Mouse (Mus musculus): ENCODE measurements around the gene Pdcd5. TPM values are rescaled to one million over a fixed set of nuclear protein-coding genes. Genes with fewer than 3 reads are reported as not detected.
A peak's percentile ranks its signal among the peaks of the same experiment; 100 is the strongest.

The Pdcd5 gene
- polyA plus RNA-seq, 1 experiment from 2014 or later: 323 TPM

- no peaks in the 10 kb centered on the region for H3K9me3 ChIP-seq (replicated peaks; ENCODE audit: control insufficient read depth, low read length)
- no peak overlapping the region for H3K9ac ChIP-seq (ENCODE audit: low read depth, low read length)
- H3K4me1 ChIP-seq (ENCODE audit: control insufficient read depth, insufficient read depth, low read length): 0 out of 2 replicates have a peak, but pooled peaks cover 2% of the 10 kb centered on the region
- H3K4me3 ChIP-seq (ENCODE audit: low read depth, low read length): no peak overlapping the region
- no peak overlapping the region for H3K27ac ChIP-seq (ENCODE audit: low read depth, low read length)
- 72% methylated on average over 11 of the region's 11 CpGs for WGBS (ENCODE audit: insufficient replicate concordance)
- no peak overlapping the region for H3K4me2 ChIP-seq
- H3K36me3 ChIP-seq (ENCODE audit: control insufficient read depth, insufficient read depth, low read length): no peaks in the 10 kb centered on the region
- no peak for ATAC-seq (replicated peaks; ENCODE audit: insufficient number of reproducible peaks, low FRiP score, low TSS enrichment)
- H3K27me3 ChIP-seq (ENCODE audit: control insufficient read depth, insufficient read depth, low read length): no peaks in the 10 kb centered on the region
Measured at GRCm38 (mm10) chr7:35650716-35651410, 3.5 kb upstream of the Pdcd5 start.

GRCm38 (mm10) chr7:35649071-35649470, 1.8 kb upstream of the Pdcd5 start:
- Histone ChIP-seq H3K27me3 (ENCODE audit: control insufficient read depth, insufficient read depth, low read length) (no peaks in the 10 kb centered on the region), H3K9ac (ENCODE audit: low read depth, low read length) (no peak overlapping the region), H3K27ac (ENCODE audit: low read depth, low read length) (no peak overlapping the region), H3K9me3 (replicated peaks; ENCODE audit: control insufficient read depth, low read length) (no peaks in the 10 kb centered on the region), H3K4me2 (no peak overlapping the region), H3K4me1 (ENCODE audit: control insufficient read depth, insufficient read depth, low read length) (0 out of 2 replicates have a peak, but pooled peaks cover 2% of the 10 kb centered on the region), H3K4me3 (ENCODE audit: low read depth, low read length) (no peak overlapping the region), H3K36me3 (ENCODE audit: control insufficient read depth, insufficient read depth, low read length) (peaks cover 4% of the 10 kb centered on the region; the same call in 1 of the 2 replicates)
- 47% methylated on average over 3 of the region's 3 CpGs for WGBS (ENCODE audit: insufficient replicate concordance)
- ATAC-seq (replicated peaks; ENCODE audit: insufficient number of reproducible peaks, low FRiP score, low TSS enrichment): peak; percentile 55; the same call in 1 of the 2 replicates

- ATAC-seq (replicated peaks; ENCODE audit: insufficient number of reproducible peaks, low FRiP score, low TSS enrichment): no peak
- H3K27me3 ChIP-seq (ENCODE audit: control insufficient read depth, insufficient read depth, low read length): no peaks in the 10 kb centered on the region
- H3K4me1 ChIP-seq (ENCODE audit: control insufficient read depth, insufficient read depth, low read length): 0 out of 2 replicates have a peak, but pooled peaks cover 2% of the 10 kb centered on the region
- peaks cover 7% of the 10 kb centered on the region for H3K36me3 ChIP-seq (ENCODE audit: control insufficient read depth, insufficient read depth, low read length)
- no peaks in the 10 kb centered on the region for H3K9me3 ChIP-seq (replicated peaks; ENCODE audit: control insufficient read depth, low read length)
- no peak overlapping the region for H3K9ac ChIP-seq (ENCODE audit: low read depth, low read length)
- no peak overlapping the region for H3K4me3 ChIP-seq (ENCODE audit: low read depth, low read length)
- H3K4me2 ChIP-seq: no peak overlapping the region
- H3K27ac ChIP-seq (ENCODE audit: low read depth, low read length): no peak overlapping the region
- WGBS (ENCODE audit: insufficient replicate concordance): 71% methylated on average over 9 of the region's 9 CpGs
Measured at GRCm38 (mm10) chr7:35648239-35649069, 1.1 kb upstream of the Pdcd5 start.

GRCm38 (mm10) chr7:35646317-35647081, 822 bp downstream of the Pdcd5 start:
- peak; percentile 29 for ATAC-seq (replicated peaks; ENCODE audit: insufficient number of reproducible peaks, low FRiP score, low TSS enrichment)
- H3K27me3 ChIP-seq (ENCODE audit: control insufficient read depth, insufficient read depth, low read length): no peaks in the 10 kb centered on the region
- H3K4me2 ChIP-seq: peak overlapping the region; percentile 62
- H3K9ac ChIP-seq (ENCODE audit: low read depth, low read length): peak overlapping the region; percentile 89
- peak overlapping the region; percentile 89 for H3K4me3 ChIP-seq (ENCODE audit: low read depth, low read length)
- H3K27ac ChIP-seq (ENCODE audit: low read depth, low read length): peak overlapping the region; percentile 80
- 9% methylated on average over 34 of the region's 34 CpGs for WGBS (ENCODE audit: insufficient replicate concordance)
- H3K36me3 ChIP-seq (ENCODE audit: control insufficient read depth, insufficient read depth, low read length): peaks cover 23% of the 10 kb centered on the region
- H3K9me3 ChIP-seq (replicated peaks; ENCODE audit: control insufficient read depth, low read length): no peaks in the 10 kb centered on the region
- H3K4me1 ChIP-seq (ENCODE audit: control insufficient read depth, insufficient read depth, low read length): 0 out of 2 replicates have a peak, but pooled peaks cover 2% of the 10 kb centered on the region

- Histone ChIP-seq H3K9me3 (replicated peaks; ENCODE audit: control insufficient read depth, low read length) (no peaks in the 10 kb centered on the region), H3K36me3 (ENCODE audit: control insufficient read depth, insufficient read depth, low read length) (peaks cover 43% of the 10 kb centered on the region), H3K4me1 (ENCODE audit: control insufficient read depth, insufficient read depth, low read length) (no peaks in the 10 kb centered on the region), H3K27me3 (ENCODE audit: control insufficient read depth, insufficient read depth, low read length) (no peaks in the 10 kb centered on the region), H3K9ac (ENCODE audit: low read depth, low read length) (no peak overlapping the region), H3K4me3 (ENCODE audit: low read depth, low read length) (no peak overlapping the region), H3K27ac (ENCODE audit: low read depth, low read length) (no peak overlapping the region), H3K4me2 (no peak overlapping the region)
- ATAC-seq (replicated peaks; ENCODE audit: insufficient number of reproducible peaks, low FRiP score, low TSS enrichment): no peak
- 68% methylated on average over 6 of the region's 6 CpGs for WGBS (ENCODE audit: insufficient replicate concordance)
Measured at GRCm38 (mm10) chr7:35640072-35640471, 7.2 kb downstream of the Pdcd5 start.

- H3K36me3 ChIP-seq (ENCODE audit: control insufficient read depth, insufficient read depth, low read length): peaks cover 31% of the 10 kb centered on the region
- no peaks in the 10 kb centered on the region for H3K27me3 ChIP-seq (ENCODE audit: control insufficient read depth, insufficient read depth, low read length)
- H3K4me2 ChIP-seq: no peak overlapping the region
- 95% methylated on average over 9 of the region's 9 CpGs for WGBS (ENCODE audit: insufficient replicate concordance)
- no peak for ATAC-seq (replicated peaks; ENCODE audit: insufficient number of reproducible peaks, low FRiP score, low TSS enrichment)
- H3K9me3 ChIP-seq (replicated peaks; ENCODE audit: control insufficient read depth, low read length): no peaks in the 10 kb centered on the region
- no peak overlapping the region for H3K4me3 ChIP-seq (ENCODE audit: low read depth, low read length)
- no peaks in the 10 kb centered on the region for H3K4me1 ChIP-seq (ENCODE audit: control insufficient read depth, insufficient read depth, low read length)
- no peak overlapping the region for H3K9ac ChIP-seq (ENCODE audit: low read depth, low read length)
- H3K27ac ChIP-seq (ENCODE audit: low read depth, low read length): no peak overlapping the region
Measured at GRCm38 (mm10) chr7:35636874-35637273, 10.4 kb downstream of the Pdcd5 start.

GRCm38 (mm10) chr7:35636229-35636628, 11.1 kb downstream of the Pdcd5 start:
- Histone ChIP-seq H3K36me3 (ENCODE audit: control insufficient read depth, insufficient read depth, low read length) (peaks cover 28% of the 10 kb centered on the region), H3K9ac (ENCODE audit: low read depth, low read length) (no peak overlapping the region), H3K9me3 (replicated peaks; ENCODE audit: control insufficient read depth, low read length) (no peaks in the 10 kb centered on the region), H3K27me3 (ENCODE audit: control insufficient read depth, insufficient read depth, low read length) (no peaks in the 10 kb centered on the region), H3K27ac (ENCODE audit: low read depth, low read length) (no peak overlapping the region), H3K4me2 (no peak overlapping the region), H3K4me1 (ENCODE audit: control insufficient read depth, insufficient read depth, low read length) (no peaks in the 10 kb centered on the region), H3K4me3 (ENCODE audit: low read depth, low read length) (no peak overlapping the region)
- ATAC-seq (replicated peaks; ENCODE audit: insufficient number of reproducible peaks, low FRiP score, low TSS enrichment): no peak
- WGBS (ENCODE audit: insufficient replicate concordance): 66% methylated on average over 6 of the region's 6 CpGs

GRCm38 (mm10) chr7:35628496-35628895, 18.8 kb downstream of the Pdcd5 start:
- Histone ChIP-seq H3K36me3 (ENCODE audit: control insufficient read depth, insufficient read depth, low read length) (peaks cover 32% of the 10 kb centered on the region), H3K4me3 (ENCODE audit: low read depth, low read length) (no peak overlapping the region)

More at GRCm38 (mm10) chr7:35628496-35628895, 18.8 kb downstream of the Pdcd5 start:
- WGBS (ENCODE audit: insufficient replicate concordance): 72% methylated on average over 5 of the region's 5 CpGs
- Histone ChIP-seq H3K9ac (ENCODE audit: low read depth, low read length) (no peak overlapping the region), H3K27me3 (ENCODE audit: control insufficient read depth, insufficient read depth, low read length) (no peaks in the 10 kb centered on the region), H3K4me2 (no peak overlapping the region), H3K9me3 (replicated peaks; ENCODE audit: control insufficient read depth, low read length) (no peaks in the 10 kb centered on the region), H3K27ac (ENCODE audit: low read depth, low read length) (no peak overlapping the region), H3K4me1 (ENCODE audit: control insufficient read depth, insufficient read depth, low read length) (no peaks in the 10 kb centered on the region)
- no peak for ATAC-seq (replicated peaks; ENCODE audit: insufficient number of reproducible peaks, low FRiP score, low TSS enrichment)
